Mouse (Mus musculus) erythroblast, embryonic 14.5 days (primary cell): ENCODE results near the gene Npnt.

Source experiments
- GATA1 ChIP-seq: IDR thresholded peaks from 2 replicates; pipeline ENCODE4 v1.6.1; 2012; ENCODE audit warnings: low read length, inconsistent platforms, mixed read lengths
- TAL1 ChIP-seq: IDR thresholded peaks from 3 replicates; pipeline ENCODE4 v1.6.1; 2012; ENCODE audit warnings: low read length, inconsistent platforms, mixed read lengths

DNA sequence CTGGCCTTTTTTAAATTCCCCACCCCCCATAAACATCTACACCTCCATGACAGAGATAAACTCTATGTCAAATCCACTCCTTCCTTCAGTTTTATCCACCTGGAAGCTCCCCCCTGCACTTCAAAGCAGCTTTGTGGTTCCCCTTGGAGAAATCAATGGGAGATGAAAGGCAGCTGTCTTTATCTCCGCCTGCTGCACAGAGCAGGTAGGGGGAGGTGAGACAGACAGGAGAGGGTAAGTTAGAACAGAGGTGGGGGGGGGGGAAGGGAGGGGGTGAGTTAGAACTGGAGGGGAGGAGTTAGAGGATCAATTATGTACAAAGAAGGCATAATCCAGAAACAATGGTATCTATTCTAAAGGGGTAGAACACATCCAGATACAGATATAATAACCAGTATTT, 98.7 kb downstream of the Npnt start:
- TF ChIP-seq GATA1 (no peak), TAL1 (no peak)
